Mouse (Mus musculus) lung, adult 10 weeks (tissue): ENCODE results near the gene Ntf3. TPM values are rescaled to one million over a fixed set of nuclear protein-coding genes. Genes with fewer than 3 reads are reported as not detected.

Experiments
- polyA plus RNA-seq: library from polyadenylated mRNA; stranded (reverse); fragments of 350-450 nt; fragmentation: Illumina TruSeq; extraction: RNeasy Lipid Tissue Mini Kit (QIAGEN cat#74804); gene quantifications from one replicate; pipeline ENCODE4 v1.2.3, GENCODE M21; 2014; ENCODE audit warnings: low read depth, low replicate concordance; ENCODE audit not compliant: insufficient read depth

The Ntf3 gene
- polyA plus RNA-seq = 2.5 TPM

GRCm38 (mm10) chr6:126166548-126167207 is at the start of gene Ntf3:
Gene Ntf3 (minus strand): TSS chr6:126166910.

